Mouse (Mus musculus): ENCODE measurements at regions not wholly inside any gene's neighbourhood (a gene's known extent, or its start where the extent isn't known, plus 50 kb on each side); places are given as distances from the start of the nearest gene placed in this dataset.

DNA sequence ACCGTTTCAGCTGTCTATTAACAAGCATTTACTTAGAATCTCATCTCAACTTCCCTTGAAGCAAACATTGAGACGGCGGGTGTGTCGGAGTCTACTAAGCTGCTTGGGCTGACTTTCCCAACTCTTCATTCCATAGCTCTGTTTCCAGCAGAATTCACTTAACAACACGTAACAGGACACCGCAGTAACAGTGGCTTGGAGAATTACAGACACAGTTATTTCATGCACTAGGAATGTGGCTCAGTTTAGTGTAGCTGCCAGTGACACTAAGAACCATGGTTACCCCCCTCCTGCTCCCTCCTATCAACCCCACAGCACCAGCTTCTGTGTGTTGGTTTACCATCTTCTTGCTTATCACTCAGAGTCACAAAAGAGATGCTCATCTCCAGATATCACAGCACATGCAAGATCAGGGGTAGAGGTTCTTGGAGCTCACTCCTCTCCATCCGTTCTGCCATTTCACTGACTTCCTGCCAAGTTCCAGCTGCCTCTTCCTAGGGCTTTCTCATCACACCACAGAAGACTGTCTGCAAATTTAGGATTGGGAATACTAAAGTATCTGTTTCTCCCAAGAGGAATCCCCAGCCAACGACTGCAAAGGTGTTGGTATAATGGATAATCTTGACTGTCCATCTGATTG, 90.7 kb downstream of the Banf2 start:
- no peak for DNase-seq (ENCODE audit: low spot score in 2 of 2)

DNA sequence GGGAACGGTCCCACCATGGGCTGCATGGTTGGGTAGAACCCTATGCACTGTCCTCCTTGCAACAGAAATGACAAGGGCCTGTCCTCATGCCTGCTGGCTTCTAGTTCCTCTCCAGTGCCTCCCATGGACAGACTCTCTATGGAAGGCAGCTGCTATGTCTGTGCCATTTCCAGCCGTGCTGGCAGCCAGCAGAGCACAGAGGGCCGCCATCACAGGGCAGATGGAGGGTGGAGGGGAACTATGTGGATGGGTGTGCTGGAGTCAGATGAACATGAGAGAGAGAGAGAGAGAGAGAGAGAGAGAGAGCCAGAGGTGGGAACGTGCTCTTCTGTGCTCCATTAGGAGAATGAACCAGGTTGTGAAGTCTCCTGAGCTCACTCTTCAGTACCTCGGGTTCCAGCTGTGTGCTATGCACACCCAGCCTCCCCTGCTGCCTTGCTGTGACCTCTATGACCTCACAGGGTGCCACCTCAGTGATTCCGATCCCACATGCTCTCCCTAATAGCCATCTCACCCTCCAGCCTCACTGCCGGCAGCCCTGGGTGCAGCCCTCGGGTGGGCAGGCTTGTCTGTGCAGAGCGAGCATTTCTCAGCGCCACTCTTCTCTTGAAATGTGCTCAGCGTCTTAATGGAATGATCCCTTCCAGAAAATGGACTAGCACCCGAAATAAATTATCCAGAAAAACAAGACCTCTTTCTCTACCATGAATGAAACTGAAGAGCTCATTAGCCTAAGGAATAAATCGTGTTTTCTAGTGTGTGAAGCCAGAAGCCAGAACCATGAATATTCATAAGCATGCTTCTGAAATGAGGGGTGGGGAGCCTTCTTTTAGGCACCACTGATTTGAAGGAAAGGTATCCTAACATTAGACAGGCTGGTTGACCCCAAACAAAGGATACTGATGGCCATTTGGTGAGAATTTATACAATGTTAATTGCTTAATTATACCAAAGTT, 94.5 kb downstream of the Banf2 start:
- no peak for DNase-seq (ENCODE audit: low spot score in 2 of 2)

DNA sequence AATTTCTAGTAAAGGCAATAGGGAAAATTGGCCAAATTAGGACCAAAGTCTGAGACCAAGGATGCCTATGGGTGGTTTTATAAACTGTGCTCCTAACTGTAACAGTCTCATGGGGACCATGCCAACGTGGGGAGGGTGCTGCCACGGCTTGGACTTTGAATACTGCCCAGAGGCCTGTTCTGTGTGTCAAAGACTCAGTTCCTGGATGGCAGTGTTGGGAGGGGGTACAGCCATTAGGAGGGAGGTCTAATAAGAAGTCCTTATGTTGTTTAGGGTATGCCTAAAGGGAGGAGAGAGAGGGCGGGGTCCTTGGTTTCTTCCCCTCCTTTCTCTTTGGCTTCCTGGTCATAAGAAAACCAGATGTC, 95.2 kb downstream of the Banf2 start:
- DNase-seq (ENCODE audit: low spot score in 2 of 2) = no peak

DNA sequence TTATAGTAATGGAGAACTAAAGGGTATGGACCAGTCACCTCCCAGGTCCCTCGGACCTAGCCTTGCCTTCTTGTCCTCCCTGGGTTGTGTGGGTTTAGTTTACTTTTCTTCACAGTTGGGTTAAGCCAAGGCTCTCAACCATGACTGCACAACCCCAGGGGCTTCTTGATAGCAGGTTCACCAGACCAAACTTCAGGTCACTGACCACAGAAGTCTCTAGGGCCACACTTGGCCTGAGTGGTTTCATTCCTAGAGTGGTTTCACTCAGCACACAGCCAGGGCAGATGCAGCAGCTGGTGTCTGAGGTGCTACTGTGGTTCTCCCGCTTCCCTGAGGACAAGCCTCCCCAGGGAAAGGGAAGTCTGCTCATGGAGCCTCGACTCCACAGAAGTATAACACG, 95.7 kb downstream of the Banf2 start:
- no peak for DNase-seq (ENCODE audit: low spot score in 2 of 2)

DNA sequence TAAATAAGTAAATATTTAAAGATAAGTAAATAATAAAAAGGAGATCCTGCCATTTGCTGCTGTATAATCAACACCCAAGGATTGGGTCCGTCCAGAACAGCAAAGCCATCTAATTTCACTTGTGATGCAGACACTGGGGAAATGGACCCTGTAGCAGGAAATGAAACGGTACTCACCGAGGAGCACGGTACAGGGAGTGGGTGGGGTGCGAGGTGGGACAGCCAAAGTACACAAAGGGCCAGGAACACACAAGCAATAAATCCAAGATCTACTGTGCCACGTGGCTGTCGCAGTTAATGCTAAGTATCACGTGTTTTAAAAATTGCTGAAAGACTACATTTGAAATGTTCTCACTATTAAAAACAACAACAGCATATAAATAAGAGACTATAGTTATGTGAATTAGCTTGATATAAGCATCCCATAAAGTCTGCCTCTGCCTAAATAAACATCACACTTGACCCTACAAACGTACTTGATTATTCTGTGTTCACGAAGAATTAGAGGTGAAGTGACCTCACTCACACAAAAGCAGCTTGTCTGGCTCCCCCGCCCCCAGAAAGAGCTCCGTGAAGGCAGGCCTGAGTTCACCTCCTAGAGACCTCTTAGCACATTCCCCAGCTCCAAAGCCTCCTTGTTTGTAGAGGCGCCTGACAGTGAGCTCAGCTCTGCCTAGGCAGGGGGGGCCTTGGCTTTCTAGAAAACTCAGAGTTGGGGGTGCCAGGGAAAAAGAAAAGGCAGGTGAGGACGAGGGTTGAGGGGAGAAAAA, 101.1 kb downstream of the Banf2 start:
- DNase-seq (ENCODE audit: low spot score in 2 of 2) = no peak

DNA sequence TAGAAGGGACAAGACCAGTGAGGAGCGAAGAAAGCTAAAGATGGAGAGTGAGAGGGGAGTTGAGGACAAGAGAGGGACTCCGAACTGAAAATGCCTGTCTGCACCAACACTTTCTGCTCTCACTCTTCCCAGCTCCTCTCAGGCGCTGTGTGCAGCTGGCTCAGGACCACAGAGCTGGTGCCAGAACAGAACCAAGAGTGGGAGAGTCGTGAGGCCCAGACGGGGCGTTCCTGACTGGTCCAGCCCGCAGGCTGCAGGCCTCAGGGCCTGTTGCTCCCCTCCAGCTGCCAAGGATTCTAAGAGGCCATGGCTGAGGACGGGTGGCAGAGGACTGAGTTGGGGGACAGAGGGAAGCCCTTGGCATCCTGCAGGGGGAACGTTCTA, 101.7 kb downstream of the Banf2 start:
- peak; percentile 23 to 34 for DNase-seq (ENCODE audit: low spot score in 2 of 2)

DNA sequence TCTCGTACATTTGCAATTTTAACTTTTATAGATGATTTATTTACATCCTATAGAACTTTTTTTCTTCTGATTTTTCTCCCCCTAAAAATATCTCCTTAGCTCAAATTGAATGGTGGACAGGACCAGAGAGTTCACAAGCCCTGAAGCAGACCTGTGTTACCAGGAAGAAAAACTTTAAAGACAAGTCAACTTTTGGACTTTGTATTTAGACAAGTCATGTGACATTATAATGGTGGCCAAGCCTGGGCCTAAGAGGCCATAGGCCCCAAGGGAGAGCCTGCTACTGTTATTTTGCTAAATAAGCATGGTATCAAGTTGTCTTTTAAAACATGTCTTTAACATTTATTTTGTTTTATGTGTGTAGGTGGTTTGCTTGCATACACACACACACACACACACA, 102.7 kb downstream of the Banf2 start:
- no peak for DNase-seq (ENCODE audit: low spot score in 2 of 2)

DNA sequence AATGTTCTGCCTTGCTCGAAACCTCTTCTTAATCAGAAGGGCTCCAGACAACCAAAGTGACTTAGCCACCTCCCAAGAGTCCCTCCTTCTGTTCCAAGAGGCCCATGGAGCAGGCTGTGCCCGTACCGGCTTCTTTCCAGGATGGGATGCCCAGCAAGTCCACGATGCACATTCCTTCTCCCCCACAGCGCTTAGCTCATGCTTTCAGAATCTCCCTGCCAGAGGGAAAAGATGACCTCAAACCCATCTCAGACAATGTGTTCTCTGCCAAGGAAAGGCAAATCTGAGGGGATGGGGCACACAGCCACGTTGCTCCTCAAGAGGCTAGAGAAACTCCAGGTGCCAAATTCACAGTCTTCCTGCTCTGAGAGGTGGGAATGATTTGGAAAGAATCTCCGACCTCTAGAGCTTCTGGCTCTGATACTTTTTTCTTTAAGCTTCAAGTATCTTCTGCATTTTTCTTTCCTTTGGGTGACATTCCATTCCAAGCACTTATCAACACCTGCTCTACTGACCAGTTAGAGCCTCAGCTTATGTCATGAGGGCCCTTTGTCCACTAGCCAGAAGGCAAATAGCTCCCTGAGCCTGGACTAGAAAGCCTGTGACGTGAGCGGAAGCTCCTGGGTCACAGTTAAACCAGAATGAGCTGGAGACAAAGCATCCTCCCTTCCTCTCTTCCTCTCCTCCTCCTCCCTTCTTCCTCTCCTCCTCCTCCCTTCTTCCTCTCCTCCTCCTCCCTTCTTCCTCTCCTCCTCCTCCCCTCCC, 110.9 kb downstream of the Banf2 start:
- DNase-seq (ENCODE audit: low spot score in 2 of 2) = no peak

DNA sequence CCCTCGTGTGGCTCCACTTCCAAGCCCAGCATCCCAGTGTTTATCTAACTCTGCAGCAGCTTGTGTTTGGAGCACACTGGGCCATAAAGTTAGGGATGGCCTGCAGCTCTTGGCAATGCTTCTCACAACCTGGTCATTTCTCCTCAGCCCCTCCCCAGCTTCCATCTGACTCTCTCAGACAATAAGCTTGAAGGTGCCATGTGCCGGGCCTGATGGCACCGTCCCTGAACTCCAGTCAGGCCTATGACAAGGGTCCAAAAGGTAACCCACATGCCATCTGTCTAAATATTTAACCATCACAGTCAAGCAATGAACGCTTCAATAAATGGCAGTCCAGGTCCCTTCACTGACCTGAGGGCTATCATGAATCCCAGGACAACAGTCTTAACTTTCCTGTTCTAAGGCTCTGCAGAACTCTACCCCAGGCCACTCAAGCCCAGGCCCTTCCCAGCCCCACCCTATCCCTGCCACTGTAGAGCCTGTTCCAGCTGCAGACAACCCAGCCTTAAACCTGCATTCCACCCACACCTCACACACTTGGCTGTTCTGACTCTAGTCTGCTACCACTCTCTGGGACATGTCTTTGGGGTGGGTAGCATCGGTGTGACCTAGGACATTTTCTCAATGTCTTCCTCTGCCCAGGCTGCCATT, 111.8 kb downstream of the Banf2 start:
- DNase-seq (ENCODE audit: low spot score in 2 of 2) = no peak

DNA sequence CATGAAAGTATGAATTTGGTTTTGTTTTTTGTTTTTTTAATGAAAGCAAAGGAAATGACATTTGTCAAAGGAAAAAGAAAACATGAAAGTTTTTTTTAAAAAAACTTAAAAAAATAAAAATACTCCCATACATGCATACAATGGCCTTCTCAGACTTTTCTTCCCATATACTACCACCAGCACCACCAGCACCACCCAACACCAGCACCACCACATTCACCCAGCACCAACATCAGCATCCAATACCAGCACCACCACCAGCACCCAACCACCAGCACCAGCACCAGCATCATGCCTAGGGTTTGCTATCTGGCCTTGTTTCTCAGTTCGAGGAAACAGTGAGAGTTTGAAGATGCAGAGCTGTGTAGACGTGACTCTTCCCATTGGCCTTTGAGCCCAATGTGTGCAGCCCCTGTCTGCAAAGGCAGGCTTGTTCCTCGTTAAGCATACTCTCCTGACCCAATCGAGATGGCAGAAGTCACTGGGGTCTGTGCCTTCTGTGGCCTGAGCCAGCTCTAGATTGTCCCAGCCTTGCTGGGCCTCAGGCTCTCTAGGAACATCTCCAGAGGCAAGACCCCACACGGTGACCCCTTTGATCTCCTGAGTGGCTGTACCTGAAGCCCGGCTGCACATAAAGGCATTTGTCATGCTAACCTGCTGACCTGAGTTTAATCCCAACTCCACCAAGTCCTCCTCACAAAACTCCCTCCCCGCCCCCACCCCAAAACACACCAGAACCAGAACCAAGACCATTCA, 113.8 kb upstream of the Mgme1 start:
- no peak for DNase-seq (ENCODE audit: low spot score in 2 of 2)

DNA sequence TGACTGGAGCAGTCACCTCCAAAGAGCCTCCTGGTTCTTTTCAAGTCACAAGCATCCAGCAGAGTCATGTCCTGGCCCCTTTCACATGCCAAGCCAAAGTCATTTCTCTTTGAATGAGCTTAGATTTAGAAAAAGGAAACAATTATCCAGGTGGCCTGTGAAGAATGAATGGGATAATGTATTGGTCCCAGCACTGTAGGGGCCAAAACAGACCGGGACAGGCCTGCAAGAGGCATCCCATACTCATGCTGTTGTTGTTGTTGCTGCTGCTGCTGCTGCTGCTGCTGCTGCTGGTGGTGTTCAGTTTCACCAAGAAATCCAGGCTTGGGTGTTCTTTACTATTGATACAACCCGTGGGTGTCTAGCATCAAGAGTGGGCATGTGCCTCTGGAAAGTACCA, 113.1 kb upstream of the Mgme1 start:
- DNase-seq (ENCODE audit: low spot score in 2 of 2) = no peak

DNA sequence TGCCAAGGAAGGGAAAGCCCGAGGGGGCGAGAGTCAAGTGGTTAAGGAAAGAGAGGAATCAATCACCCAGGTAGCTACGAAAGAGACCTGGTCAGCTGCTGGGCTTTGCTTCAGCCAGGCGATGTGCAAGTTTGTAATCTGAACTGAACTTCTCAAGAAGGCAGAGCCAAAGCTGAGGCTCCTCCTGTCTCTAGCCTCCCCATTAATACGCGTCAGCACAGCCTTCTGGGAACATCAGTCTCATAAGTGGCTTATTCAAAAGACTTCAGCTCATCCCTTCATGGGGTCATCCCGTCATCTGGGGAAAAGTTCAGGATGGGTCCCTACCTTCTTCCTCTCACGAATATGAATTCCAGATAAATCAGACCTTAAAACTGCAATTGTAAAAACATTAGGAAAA, 112.2 kb upstream of the Mgme1 start:
- DNase-seq (ENCODE audit: low spot score in 2 of 2) = no peak

DNA sequence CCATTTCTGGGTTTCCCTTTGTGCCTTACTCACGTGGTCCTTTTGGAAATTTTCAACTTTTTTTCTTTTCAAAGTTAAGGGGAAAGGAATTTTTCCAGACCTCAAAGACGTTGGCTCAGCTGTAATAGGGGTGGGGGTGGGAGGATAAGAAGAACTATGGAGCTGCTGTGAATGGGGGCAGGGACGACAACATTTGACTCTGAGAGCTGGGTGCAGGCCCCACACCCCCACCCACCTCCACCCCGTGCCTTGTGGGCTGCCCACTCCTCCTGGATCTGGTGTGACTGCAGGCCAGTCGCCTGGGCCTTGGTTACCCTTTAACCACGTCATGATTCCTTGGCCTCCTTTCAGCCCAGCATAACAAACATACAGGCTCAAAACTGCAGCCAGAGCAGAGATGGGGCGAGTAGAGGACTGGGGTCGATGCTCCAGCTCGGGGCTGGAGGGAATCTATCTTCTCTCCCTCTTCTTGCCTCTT, 110.6 kb upstream of the Mgme1 start:
- no peak for DNase-seq (ENCODE audit: low spot score in 2 of 2)

DNA sequence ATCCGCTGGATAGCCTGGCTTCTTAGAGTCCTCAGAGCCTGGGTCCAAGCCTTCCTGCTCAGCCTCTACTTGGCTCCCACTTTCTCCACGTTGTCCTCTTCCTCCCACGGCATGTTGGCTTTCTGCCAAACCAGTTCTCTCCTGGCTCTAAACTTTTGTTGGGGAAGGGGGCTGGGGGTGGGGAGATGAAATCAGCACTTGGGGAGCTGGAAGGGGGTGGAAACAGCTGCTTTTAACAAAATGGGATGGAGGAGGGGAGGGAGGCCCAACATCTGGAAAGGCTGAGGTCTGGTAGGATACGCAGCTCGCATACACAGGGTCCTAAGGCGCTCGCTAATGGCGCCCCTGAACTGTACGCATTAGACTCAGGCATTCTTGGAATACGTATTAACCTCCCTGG, 110.0 kb upstream of the Mgme1 start:
- no peak for DNase-seq (ENCODE audit: low spot score in 2 of 2)

DNA sequence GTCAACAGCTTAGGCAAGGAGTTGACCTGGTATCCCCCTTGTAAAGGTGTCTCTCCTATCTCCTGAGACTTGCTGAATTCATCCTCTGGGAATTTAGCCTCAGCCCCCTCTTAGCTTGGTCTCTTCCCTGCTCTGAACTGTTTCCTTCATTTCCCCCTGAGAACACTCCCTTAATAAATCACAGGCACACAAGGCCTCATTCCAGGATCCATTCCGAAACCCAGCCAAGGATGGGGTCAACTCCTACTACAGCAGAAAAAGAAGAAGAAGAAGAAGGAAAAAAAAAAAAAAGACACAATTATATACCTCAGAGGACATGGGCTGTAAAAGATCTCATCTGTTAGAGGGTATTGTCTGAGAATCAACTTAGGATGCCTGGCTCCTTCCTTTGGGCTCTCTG, 108.6 kb upstream of the Mgme1 start:
- DNase-seq (ENCODE audit: low spot score in 2 of 2) = no peak

DNA sequence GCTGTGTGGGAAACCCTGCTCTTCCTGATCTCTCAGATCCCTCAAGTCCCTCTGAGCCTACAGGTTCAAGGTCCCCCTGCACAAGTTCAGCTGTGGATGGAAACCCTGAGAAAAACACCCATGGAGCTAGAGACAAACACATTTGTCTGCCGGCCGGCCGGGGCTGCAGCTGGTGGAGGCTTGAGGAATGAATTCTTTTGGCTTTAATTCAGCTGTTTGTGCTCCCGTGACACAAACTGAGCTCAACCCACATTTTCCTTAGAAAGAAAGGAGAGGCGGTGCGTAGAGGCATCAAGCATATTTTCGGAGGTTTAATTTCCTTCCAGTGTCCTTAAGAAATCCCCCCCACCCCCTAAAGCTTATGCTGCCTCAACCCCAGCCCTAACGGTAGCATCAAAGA, 106.4 kb upstream of the Mgme1 start:
- peak; percentile 16 to 18 for DNase-seq (ENCODE audit: low spot score in 2 of 2)

DNA sequence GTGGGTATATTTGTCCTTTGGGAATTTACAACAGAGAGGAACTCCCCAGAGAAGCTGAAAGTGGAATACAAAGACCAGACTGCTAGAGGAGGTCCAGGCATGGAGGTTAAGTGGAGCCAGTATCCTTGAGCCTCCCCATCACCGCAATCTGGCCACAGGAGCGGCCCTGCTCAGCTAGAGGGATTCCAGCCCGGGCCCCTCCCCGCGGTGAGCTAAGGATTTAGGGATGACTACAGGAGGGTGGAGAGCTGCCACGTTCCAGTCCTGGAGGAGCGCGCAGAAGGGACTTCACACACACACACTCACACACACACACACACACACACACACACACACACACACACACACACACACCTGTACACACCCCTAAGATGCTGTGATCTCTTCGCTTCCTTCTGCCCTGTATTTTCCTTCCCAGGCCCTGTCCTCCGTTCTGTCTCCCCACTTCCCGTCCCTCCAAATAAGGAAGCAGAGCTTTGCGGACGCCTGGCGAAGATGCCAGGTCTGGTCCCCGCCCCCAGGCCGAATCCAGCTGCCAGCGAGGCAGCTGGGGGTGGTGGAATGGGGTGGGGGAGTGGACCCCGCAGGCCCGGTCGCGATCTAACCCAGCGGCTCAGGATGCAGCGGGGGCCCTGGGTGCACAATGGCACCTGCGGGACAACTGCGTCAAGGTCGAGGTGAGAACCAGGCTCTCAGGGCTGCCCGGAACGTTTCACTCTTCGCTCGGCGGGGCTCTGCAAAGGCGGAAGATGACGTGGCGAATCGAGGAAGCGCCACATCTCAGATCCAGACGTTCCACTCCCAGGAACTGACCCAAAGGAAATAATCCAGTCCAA, 105.3 kb upstream of the Mgme1 start:
- DNase-seq (ENCODE audit: low spot score in 2 of 2) = peak; percentile 45 to 60

DNA sequence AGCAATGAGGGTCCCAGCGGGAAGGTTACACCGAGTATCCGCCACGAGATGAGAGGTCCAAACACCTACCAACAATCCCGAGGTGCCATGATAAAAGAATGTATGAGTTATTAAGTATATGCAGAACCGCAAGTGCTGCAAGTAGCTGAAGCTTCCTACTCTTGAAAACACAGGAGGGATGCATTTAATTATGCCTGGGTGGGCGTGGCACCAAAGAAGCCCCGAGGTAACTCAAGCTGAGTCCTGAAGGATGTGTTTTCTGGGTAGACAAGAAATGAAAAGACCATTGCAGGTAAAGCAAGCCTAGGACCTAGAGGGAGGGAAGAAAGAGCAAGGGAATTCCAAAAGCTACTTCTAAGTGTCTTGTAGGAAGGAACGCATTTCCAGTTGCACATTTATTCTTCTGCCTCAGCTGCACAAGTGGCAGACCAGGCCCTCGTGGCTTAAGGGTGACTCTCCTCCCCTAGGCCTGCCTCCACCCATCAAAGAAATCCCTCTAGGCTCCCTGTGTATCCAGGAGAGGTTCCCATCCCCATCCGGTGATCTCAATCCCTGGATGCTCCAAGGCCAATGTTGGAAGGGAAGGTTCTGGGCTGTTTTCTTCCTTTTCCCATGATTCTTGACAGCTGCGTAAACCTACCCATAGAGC, 104.2 kb upstream of the Mgme1 start:
- peak in 1 of 2 experiments; percentile 11 for DNase-seq (ENCODE audit: low spot score in 2 of 2)

DNA sequence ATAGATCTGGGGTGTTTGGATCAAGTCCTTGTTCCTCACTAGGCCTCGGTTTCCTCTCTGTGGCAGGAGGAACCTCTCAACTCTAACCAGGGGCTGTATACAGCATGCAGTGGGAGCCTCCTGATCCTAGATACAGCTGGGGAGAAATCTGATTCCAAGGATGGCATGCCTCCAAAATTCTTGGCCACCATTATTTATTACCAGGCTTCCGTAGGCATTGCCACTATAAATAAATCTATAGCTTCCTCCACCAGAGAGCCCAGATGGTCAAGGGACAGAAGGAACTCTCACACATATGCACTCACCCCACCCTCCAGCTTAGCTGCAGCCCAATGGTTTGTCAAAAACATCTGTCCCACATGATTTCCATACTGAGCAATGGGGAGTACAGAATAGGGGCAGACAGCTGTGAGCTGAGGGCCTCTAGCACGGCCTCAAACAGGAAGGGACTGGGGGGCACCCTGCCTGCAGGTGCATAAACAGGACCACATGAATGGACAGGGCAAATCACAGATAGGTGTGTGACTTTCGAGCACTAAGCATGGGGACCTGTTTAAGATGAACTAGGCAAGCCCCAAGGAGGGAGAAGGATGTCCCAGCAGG, 100.8 kb upstream of the Mgme1 start:
- no peak for DNase-seq (ENCODE audit: low spot score in 2 of 2)
